Mouse (Mus musculus) liver, postnatal 0 days (tissue): ENCODE results near the gene Htatip2.

Experiments used
- CTCF ChIP-seq: sonication (generic); IDR thresholded peaks from 2 replicates; pipeline ENCODE4 v1.5.1; 2016; ENCODE audit warnings: antibody characterized with exemption, low read depth
- EP300 ChIP-seq: IDR thresholded peaks from 2 replicates; pipeline ENCODE4 v1.6.1; 2016; ENCODE audit warnings: antibody characterized with exemption, low read depth, mild to moderate bottlenecking

DNA sequence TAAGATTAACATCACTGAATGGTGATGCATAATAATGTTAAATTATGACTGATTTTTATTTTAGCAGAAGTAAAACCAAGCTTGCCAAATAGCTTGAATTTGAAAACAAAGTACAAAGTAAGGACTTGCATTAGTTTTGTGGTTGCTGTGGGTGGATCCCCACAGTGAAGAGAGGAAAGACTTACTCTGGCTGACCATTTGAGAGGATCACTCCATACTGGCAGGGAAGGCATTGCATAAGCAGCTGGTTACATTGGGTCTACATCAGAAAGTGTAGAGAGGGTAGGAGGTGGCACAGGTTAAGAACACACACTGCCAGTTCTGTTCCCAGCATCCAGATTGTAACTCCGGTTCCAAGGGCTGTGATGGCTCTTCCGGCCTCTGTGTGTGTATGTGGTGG is 24.1 kb downstream of the Htatip2 start:
- TF ChIP-seq EP300, result no peak
- TF ChIP-seq CTCF, result no peak
